ENCODE assay signal across 8 mouse cellular contexts in the genomic region with DNA sequence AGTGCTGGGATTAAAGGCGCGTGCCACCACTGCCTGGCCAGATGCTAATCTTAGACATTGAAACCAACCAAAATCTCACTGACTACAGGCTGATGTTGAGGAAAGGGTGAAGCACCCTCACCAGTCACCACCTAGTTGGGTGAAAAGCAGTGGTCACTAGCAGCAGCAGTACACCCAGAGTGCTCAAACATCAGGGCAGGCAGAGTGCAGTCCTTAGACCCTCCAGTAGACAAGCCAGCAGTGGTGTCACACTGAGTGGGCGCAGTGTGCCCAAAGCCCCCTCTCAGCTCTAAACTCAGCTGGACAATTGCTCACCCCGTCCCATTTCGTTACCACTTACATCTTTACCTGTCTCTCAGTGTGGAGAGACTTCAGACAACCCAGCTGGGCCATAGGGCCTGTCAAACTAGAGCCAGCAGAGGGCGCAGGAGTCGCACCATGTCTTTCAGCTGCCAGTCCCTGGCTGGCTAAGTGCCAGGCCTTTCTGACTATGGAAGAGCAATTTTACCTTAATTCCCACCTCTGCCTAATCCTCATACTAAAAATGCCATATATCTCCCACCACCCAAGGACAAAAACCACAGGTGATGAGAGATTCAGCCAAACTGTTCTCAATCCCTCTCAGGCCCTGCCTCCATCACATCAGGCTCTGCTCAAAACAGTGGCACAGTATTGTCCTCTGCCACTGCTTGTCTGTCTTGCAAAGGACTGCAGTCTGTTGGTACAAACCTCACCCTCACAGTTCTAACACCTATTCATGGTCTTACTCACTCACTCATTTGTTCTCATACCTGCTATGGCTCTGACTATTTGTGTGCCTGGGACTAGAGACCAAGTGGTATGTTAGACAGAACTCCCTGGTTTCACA. TPM values are rescaled to one million over a fixed set of nuclear protein-coding genes. Genes with fewer than 3 reads are reported as not detected.
DNase-seq lines count a peak whose midpoint lies in the region; ATAC-seq and TF ChIP-seq lines count a peak whose summit lies in the region.

No protein-coding gene starts in this region.

- peak; percentile 63 to 64 for DNase-seq in B cell, adult 2 months
- DNase-seq in adrenal gland, adult 18-20 months (ENCODE audit: low spot score in 2 of 2), result peak; percentile 81 to 85
- peak; percentile 70 for DNase-seq in embryo, embryonic 10 days (ENCODE audit: low spot score)
- DNase-seq in gastrocnemius, postnatal 14 days, result peak; percentile 78
- DNase-seq in kidney, postnatal 0 days (ENCODE audit: low spot score), result peak; percentile 76
- DNase-seq in liver, embryonic 11.5 days (ENCODE audit: low spot score), result no peak
- DNase-seq in ovary, postnatal 10 days (ENCODE audit: low spot score), result peak; percentile 38
- peak; percentile 53 for DNase-seq in thymus, postnatal 0 days (ENCODE audit: low spot score)

- H3K4me3 ChIP-seq in kidney, postnatal 0 days (replicated peaks; ENCODE audit: low read depth, low read length), result no peak overlapping the region
- no peak overlapping the region for H3K4me3 ChIP-seq in liver, embryonic 11.5 days (ENCODE audit: low read depth, low read length)

- peak; percentile 61; the same call in 1 of the 2 replicates for ATAC-seq in kidney, postnatal 0 days (replicated peaks; ENCODE audit: low FRiP score, low read depth)
- peak; percentile 47; the same call in 1 of the 2 replicates for ATAC-seq in liver, embryonic 11.5 days (replicated peaks; ENCODE audit: low FRiP score)

- no peaks in the 10 kb centered on the region for H3K27me3 ChIP-seq in kidney, postnatal 0 days (ENCODE audit: insufficient read depth, low read length)
- no peaks in the 10 kb centered on the region for H3K27me3 ChIP-seq in liver, embryonic 11.5 days (replicated peaks; ENCODE audit: control insufficient read depth, insufficient read depth, low read length)

- 78% methylated on average over 7 of the region's 7 CpGs for WGBS in kidney, postnatal 0 days
- WGBS in liver, embryonic 11.5 days, result 78% methylated on average over 7 of the region's 7 CpGs

- no peak overlapping the region for H3K4me2 ChIP-seq in kidney, postnatal 0 days (ENCODE audit: low read length)
- no peak overlapping the region for H3K4me2 ChIP-seq in liver, embryonic 11.5 days

- H3K36me3 ChIP-seq in kidney, postnatal 0 days (ENCODE audit: insufficient read depth, low read length), result peaks cover 49% of the 10 kb centered on the region
- H3K36me3 ChIP-seq in liver, embryonic 11.5 days (ENCODE audit: control insufficient read depth, insufficient read depth, low read length), result peaks cover 37% of the 10 kb centered on the region

- H3K27ac ChIP-seq in kidney, postnatal 0 days, result no peak overlapping the region
- no peak overlapping the region for H3K27ac ChIP-seq in liver, embryonic 11.5 days (ENCODE audit: low read depth, low read length)

- peak; percentile 84 for TF ChIP-seq CTCF in kidney, postnatal 0 days (IDR thresholded peaks at IDR 0.05; ENCODE audit: low read depth)

- H3K4me1 ChIP-seq in kidney, postnatal 0 days (replicated peaks; ENCODE audit: insufficient read depth, low read length), result no peaks in the 10 kb centered on the region
- H3K4me1 ChIP-seq in liver, embryonic 11.5 days (replicated peaks; ENCODE audit: control insufficient read depth, insufficient read depth, low read length), result no peaks in the 10 kb centered on the region

- no peak overlapping the region for H3K9ac ChIP-seq in kidney, postnatal 0 days (ENCODE audit: low read depth, low read length)
- H3K9ac ChIP-seq in liver, embryonic 11.5 days (ENCODE audit: low read depth, low read length), result no peak overlapping the region

- no peaks in the 10 kb centered on the region for H3K9me3 ChIP-seq in kidney, postnatal 0 days (replicated peaks; ENCODE audit: low read length)
- H3K9me3 ChIP-seq in liver, embryonic 11.5 days (ENCODE audit: control insufficient read depth, low read length), result no peaks in the 10 kb centered on the region

- intact Hi-C loops in gastrocnemius, postnatal 14 days (cut with DNase I; ENCODE audit: low total_unique reads), result loop anchor here (10.0 kb wide), 1 partner anchor 180 kb away; no protein-coding TSS in a partner anchor

RNA-seq across cellular contexts. Expression of a gene that starts 41.3 kb away (rescaled TPM):
- total RNA-seq in adrenal gland, adult 18-20 months (2021), result 1 to 10 TPM; 1.7 to 3.5 TPM
- total RNA-seq in gastrocnemius, postnatal 14 days (2021), result not detected
- 9.9 and 10.2 TPM in 2 replicates for polyA plus RNA-seq in kidney, postnatal 0 days (2015; fragmentation: Nextera tagmentation; extraction: Ambion mirVana)
- 3.2 and 3.5 TPM in 2 replicates for polyA plus RNA-seq in liver, embryonic 11.5 days (2014; fragmentation: Nextera tagmentation; extraction: Ambion mirVana)
- polyA plus RNA-seq in thymus, postnatal 0 days (2015; fragmentation: Nextera tagmentation; extraction: Ambion mirVana), result 6.2 and 6.7 TPM in 2 replicates

RNA-seq across cellular contexts. Expression of a gene that starts 46.7 kb away (rescaled TPM):
- 10 to 100 TPM; 11.9 to 12.8 TPM for total RNA-seq in adrenal gland, adult 18-20 months (2021)
- total RNA-seq in gastrocnemius, postnatal 14 days (2021), result 1 to 10 TPM; 3.7 to 5.9 TPM
- 4.3 and 4.4 TPM in 2 replicates for polyA plus RNA-seq in kidney, postnatal 0 days (2015; fragmentation: Nextera tagmentation; extraction: Ambion mirVana)
- polyA plus RNA-seq in liver, embryonic 11.5 days (2014; fragmentation: Nextera tagmentation; extraction: Ambion mirVana), result 8.2 and 8.3 TPM in 2 replicates
- polyA plus RNA-seq in thymus, postnatal 0 days (2015; fragmentation: Nextera tagmentation; extraction: Ambion mirVana), result 6.2 and 7.4 TPM in 2 replicates
